In genomic region chr13:17694911-17695699, GRCm38 (mm10) we compare ENCODE assay signal across 8 mouse cellular contexts. TPM values are rescaled to one million over a fixed set of nuclear protein-coding genes. Genes with fewer than 3 reads are reported as not detected.
DNase-seq lines count a peak whose midpoint lies in the region; ATAC-seq lines count a peak whose summit lies in the region.

Mplkip (plus strand) TSS chr13:17695192.
Sugct (minus strand) TSS chr13:17695553.

- H3K4me1 ChIP-seq in hindbrain, embryonic 11.5 days (replicated peaks; ENCODE audit: control insufficient read depth, insufficient read depth, low read length): no peaks in the 10 kb centered on the region

- WGBS in hindbrain, embryonic 11.5 days: under 1% methylated on average over 57 of the region's 66 CpGs

- H3K4me2 ChIP-seq in hindbrain, embryonic 11.5 days (replicated peaks; ENCODE audit: low read depth, low read length): peak within 1 kb of the TSS; percentile 59

- no peaks in the 10 kb centered on the region for H3K9me3 ChIP-seq in hindbrain, embryonic 11.5 days (ENCODE audit: control insufficient read depth, low read length)

- peak within 1 kb of the TSS; percentile 79 for H3K4me3 ChIP-seq in hindbrain, embryonic 11.5 days (ENCODE audit: low read depth, low read length)

- H3K36me3 ChIP-seq in hindbrain, embryonic 11.5 days (ENCODE audit: control insufficient read depth, insufficient read depth, low read length): no peaks in the 10 kb centered on the region

- peak within 1 kb of the TSS; percentile 88 for H3K27ac ChIP-seq in hindbrain, embryonic 11.5 days (ENCODE audit: low read depth, low read length)

- peak; percentile 99 for ATAC-seq in hindbrain, embryonic 11.5 days (ENCODE audit: low FRiP score)

- DNase-seq in Muller cell, postnatal 12 days (ENCODE audit: inconsistent ontology term): peak; percentile 100
- peak; percentile 100 for DNase-seq in cerebellum, adult 9-11 months
- peak; percentile 99 to 100 for DNase-seq in frontal cortex, adult 2 months (ENCODE audit: extremely low spot score in 1 of 2, low spot score in 1 of 2)
- peak; percentile 100 for DNase-seq in hindbrain, embryonic 11.5 days (ENCODE audit: low spot score)
- DNase-seq in layer of hippocampus, postnatal 10 days (ENCODE audit: low spot score in 2 of 2): peak; percentile 100
- DNase-seq in lung, postnatal 10 days: peak; percentile 100
- peak; percentile 100 for DNase-seq in ovary, postnatal 36 days (ENCODE audit: low spot score)
- peak; percentile 100 for DNase-seq in thymus, postnatal 25 days

- peak within 1 kb of the TSS; percentile 86 for H3K9ac ChIP-seq in hindbrain, embryonic 11.5 days (ENCODE audit: low read depth, low read length)

- H3K27me3 ChIP-seq in hindbrain, embryonic 11.5 days (ENCODE audit: control insufficient read depth, insufficient read depth, low read length): no peaks in the 10 kb centered on the region

RNA-seq across cellular contexts. Expression of gene Mplkip, which starts in this region (rescaled TPM):
- polyA plus RNA-seq in frontal cortex, adult 2 months (2012; rRNA removed): 7.7 and 10.8 TPM in 2 replicates
- polyA plus RNA-seq in hindbrain, embryonic 11.5 days (2014; fragmentation: Nextera tagmentation; extraction: Ambion mirVana): 55.5 and 56.9 TPM in 2 replicates
- total RNA-seq in layer of hippocampus, postnatal 10 days (2021): 10 to 100 TPM; 17.3 to 19.5 TPM

RNA-seq across cellular contexts. Expression of gene Sugct, which starts in this region (rescaled TPM):
- 5.3 and 5.8 TPM in 2 replicates for polyA plus RNA-seq in frontal cortex, adult 2 months (2012; rRNA removed)
- polyA plus RNA-seq in hindbrain, embryonic 11.5 days (2014; fragmentation: Nextera tagmentation; extraction: Ambion mirVana): 3.2 and 3.3 TPM in 2 replicates
- 1 to 10 TPM; 1.2 TPM for total RNA-seq in layer of hippocampus, postnatal 10 days (2021)

Comparison
In these comparisons a context has a peak if more than half of its experiments do, and no peak if none do; other contexts are left out.
1. Peak in every context shown above with its lines: DNase-seq, ATAC-seq, H3K4me3 ChIP-seq and H3K27ac ChIP-seq.